ENCODE assay signal across 9 mouse cellular contexts in the genomic region with DNA sequence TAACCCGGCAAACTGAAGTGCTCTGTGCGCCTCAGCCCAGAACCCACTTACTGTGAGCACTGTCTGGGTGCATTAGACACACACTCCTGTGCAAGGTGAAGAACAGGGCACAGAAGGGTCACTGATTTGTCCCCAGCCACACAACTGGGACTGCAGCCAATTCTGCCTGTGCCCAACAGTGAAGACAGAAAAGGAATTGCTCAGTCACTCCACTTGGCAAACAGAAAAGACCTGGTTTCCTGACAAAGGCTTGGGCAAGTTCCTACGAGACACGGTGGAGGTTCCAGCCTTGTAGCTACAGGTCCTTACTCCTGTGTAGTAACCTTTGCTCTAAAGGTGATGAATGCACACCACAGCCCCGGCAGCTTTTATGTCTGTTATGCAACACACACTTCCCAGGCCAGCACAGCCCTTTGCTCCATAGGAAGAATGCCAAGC. TPM values are rescaled to one million over a fixed set of nuclear protein-coding genes. Genes with fewer than 3 reads are reported as not detected.
A peak's percentile ranks its signal among the peaks of the same experiment; 100 is the strongest.
DNase-seq lines count a peak whose midpoint lies in the region; ATAC-seq and TF ChIP-seq lines count a peak whose summit lies in the region.
"Had no signal": no experiment of that assay in that cellular context is flagged by ENCODE, and none has a peak within 500 bp of the region (broad histone marks: within the 10 kb centered on the region; RNA-seq: fewer than 3 reads in every experiment).

No protein-coding gene starts in this region.

- ATAC-seq in monocyte, adult 5-6 weeks (replicated peaks; ENCODE audit: insufficient number of reproducible peaks, low FRiP score, low TSS enrichment, poor library complexity, severe bottlenecking): no peak

- no peak for TF ChIP-seq CTCF in layer of hippocampus, adult 2 months (conservative IDR thresholded peaks at IDR 0.05)

- no peak for DNase-seq in layer of hippocampus, adult 2 months (ENCODE audit: low spot score in 2 of 2)
- no peak for DNase-seq in layer of hippocampus, postnatal 25 days (ENCODE audit: extremely low spot score in 1 of 2, low spot score in 1 of 2)
- DNase-seq in heart, adult 18-20 months: peak; percentile 77 to 84
- peak; percentile 82 for DNase-seq in kidney, postnatal 14 days
- DNase-seq in skeletal muscle tissue, adult 2 months (ENCODE audit: low read depth, low spot score): peak; percentile 30
- DNase-seq in gastrocnemius, adult 8-10 months (ENCODE audit: low spot score in 2 of 2): no peak
- DNase-seq in ovary, postnatal 10 days (ENCODE audit: low spot score): no peak

- H3K4me3 ChIP-seq in layer of hippocampus, adult 2 months: no peak overlapping the region
- H3K4me3 ChIP-seq: erythroblast, embryonic 14.5 days had no signal

- H3K27ac ChIP-seq in layer of hippocampus, adult 2 months: peak overlapping the region; percentile 8; the same call in 1 of the 2 replicates

RNA-seq across cellular contexts. Expression of a gene that starts 23.0 kb away (rescaled TPM):
- total RNA-seq in layer of hippocampus, adult 2 months (2021): 10 to 100 TPM; 12.5 to 12.6 TPM
- 10 to 100 TPM in 1 of 2 experiments, 1 to 10 TPM in 1; 9.5 to 10.8 TPM for total RNA-seq in layer of hippocampus, postnatal 25 days (2021)
- total RNA-seq in heart, adult 18-20 months (2021): 1 to 10 TPM; 8.8 to 9.2 TPM
- total RNA-seq in gastrocnemius, adult 8-10 months (2022): under 1 TPM; 0.43 to 0.96 (median 0.74) TPM
- 0.29 to 0.32 TPM in 2 of 3 replicates, not detected in the other for total RNA-seq in monocyte, adult 5-6 weeks (2017)

RNA-seq across cellular contexts. Expression of a gene that starts 23.2 kb away (rescaled TPM):
- total RNA-seq in layer of hippocampus, adult 2 months (2021): 10 to 100 TPM; 26.0 to 27.2 TPM
- total RNA-seq in layer of hippocampus, postnatal 25 days (2021): 10 to 100 TPM; 26.4 to 28.7 TPM
- 100 to 1,000 TPM; 110 to 112 TPM for total RNA-seq in heart, adult 18-20 months (2021)
- 10 to 100 TPM; 19.8 to 26.7 (median 23.8) TPM for total RNA-seq in gastrocnemius, adult 8-10 months (2022)
- 5.7 to 9.8 TPM (median 8.6 TPM) in 3 replicates for total RNA-seq in monocyte, adult 5-6 weeks (2017)

RNA-seq across cellular contexts. Expression of a gene that starts 24.2 kb away (rescaled TPM):
- total RNA-seq in layer of hippocampus, adult 2 months (2021): 10 to 100 TPM; 22.5 to 24.8 TPM
- total RNA-seq in layer of hippocampus, postnatal 25 days (2021): 10 to 100 TPM; 24.8 to 27.0 TPM
- total RNA-seq in heart, adult 18-20 months (2021): 10 to 100 TPM; 74.0 to 80.2 TPM
- 10 to 100 TPM; 13.0 to 18.2 (median 13.9) TPM for total RNA-seq in gastrocnemius, adult 8-10 months (2022)
- total RNA-seq in monocyte, adult 5-6 weeks (2017): 7.0 to 10.6 TPM (median 8.4 TPM) in 3 replicates

RNA-seq across cellular contexts. Expression of a gene that starts 24.2 kb away (rescaled TPM):
- 1 to 10 TPM; 8.7 to 9.9 TPM for total RNA-seq in layer of hippocampus, adult 2 months (2021)
- total RNA-seq in layer of hippocampus, postnatal 25 days (2021): 10 to 100 TPM in 1 of 2 experiments, 1 to 10 TPM in 1; 7.0 to 11.0 TPM
- total RNA-seq in heart, adult 18-20 months (2021): 1 to 10 TPM; 1.4 to 1.5 TPM
- total RNA-seq in gastrocnemius, adult 8-10 months (2022): 1 to 10 TPM; 1.2 to 2.5 (median 1.3) TPM
- 0.75 to 0.87 TPM in 2 of 3 replicates, not detected in the other for total RNA-seq in monocyte, adult 5-6 weeks (2017)

RNA-seq across cellular contexts. Expression of a gene that starts 32.3 kb away (rescaled TPM):
- 10 to 100 TPM; 13.8 to 15.9 TPM for total RNA-seq in layer of hippocampus, adult 2 months (2021)
- total RNA-seq in layer of hippocampus, postnatal 25 days (2021): 10 to 100 TPM; 13.0 to 13.3 TPM
- 10 to 100 TPM in 1 of 2 experiments, 1 to 10 TPM in 1; 9.7 to 10.5 TPM for total RNA-seq in heart, adult 18-20 months (2021)
- total RNA-seq in gastrocnemius, adult 8-10 months (2022): 10 to 100 TPM in 2 of 4 experiments, 1 to 10 TPM in 2; 9.1 to 13.0 (median 10.4) TPM
- total RNA-seq in monocyte, adult 5-6 weeks (2017): 66.2 to 82.0 TPM (median 67.1 TPM) in 3 replicates

Comparison
In these comparisons a context has a peak if more than half of its experiments do, and no peak if none do; other contexts are left out.
1. DNase-seq: peak in heart, adult 18-20 months (2 of 2), kidney, postnatal 14 days (single experiment) and skeletal muscle tissue, adult 2 months (single experiment); none in layer of hippocampus, adult 2 months (0 of 2), layer of hippocampus, postnatal 25 days (0 of 2), gastrocnemius, adult 8-10 months (0 of 2) and ovary, postnatal 10 days (single experiment).